Mouse (Mus musculus) thymus, adult 2 months (tissue): ENCODE results near the gene Immp2l.

Experiments
- CTCF ChIP-seq: fragments of 200-500 bp; IDR thresholded peaks from 2 replicates; pipeline ENCODE4 v1.5.1; 2012; ENCODE audit warnings: mild to moderate bottlenecking, control low read depth, low read length, moderate library complexity, borderline replicate concordance; ENCODE audit not compliant: control insufficient read depth, poor library complexity, insufficient read depth; ENCODE audit errors: extremely low read depth
- POLR2A ChIP-seq: fragments of 200-500 bp; IDR thresholded peaks from 2 replicates; pipeline ENCODE4 v1.6.1; 2012; ENCODE audit warnings: mild to moderate bottlenecking, low read length, control low read depth, moderate library complexity; ENCODE audit not compliant: control insufficient read depth, poor library complexity, insufficient read depth; ENCODE audit errors: extremely low read depth

- TF ChIP-seq CTCF = no peak
- TF ChIP-seq POLR2A = no peak
Observed at GRCm38 (mm10) chr12:41427464-41427863, 403.6 kb downstream of the Immp2l start.
